Mouse (Mus musculus): ENCODE measurements at regions not wholly inside any gene's neighbourhood (a gene's known extent, or its start where the extent isn't known, plus 50 kb on each side); places are given as distances from the start of the nearest gene placed in this dataset.

DNA sequence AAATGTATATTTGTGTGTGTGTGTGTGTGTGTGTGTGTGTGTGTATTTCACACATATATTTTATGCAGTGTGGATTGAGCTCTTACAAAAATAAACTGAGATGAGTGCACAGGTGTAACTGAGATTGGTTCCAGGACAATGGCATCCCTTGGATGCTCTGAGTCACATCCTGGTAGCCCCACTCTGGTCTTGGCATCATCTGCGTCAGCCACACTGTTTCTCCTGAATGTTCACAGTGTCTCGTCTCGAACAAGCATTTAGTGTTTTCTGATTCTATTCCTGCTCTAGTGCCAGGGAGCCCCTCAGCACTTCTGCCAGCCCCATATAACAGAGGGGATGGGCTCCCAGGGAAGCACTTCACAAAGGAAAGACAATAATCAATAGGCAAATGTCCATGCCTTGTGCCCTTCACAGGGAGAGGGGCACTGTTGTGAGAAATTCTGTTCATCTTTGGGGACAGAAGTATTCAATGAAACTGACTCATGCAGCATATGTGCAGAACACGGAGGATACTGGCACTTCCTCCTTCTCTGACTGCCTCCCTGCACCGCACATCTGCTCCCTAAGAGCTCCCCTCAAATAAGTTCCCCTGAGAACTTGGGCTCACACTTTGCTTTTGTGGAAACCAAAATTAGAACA lies 536.2 kb downstream of the Pdcd6ip start:
- Histone ChIP-seq H3K27ac (no peak overlapping the region), H3K36me3 (no peaks in the 10 kb centered on the region), H3K9me3 (no peaks in the 10 kb centered on the region), H3K27me3 (ENCODE audit: insufficient read depth, poor library complexity, severe bottlenecking) (no peaks in the 10 kb centered on the region), H3K4me3 (no peak overlapping the region), H3K4me1 (replicated peaks) (no peaks in the 10 kb centered on the region)
- WGBS, result 82% methylated on average over 5 of the region's 5 CpGs
- DNase-seq (ENCODE audit: low spot score), result no peak

DNA sequence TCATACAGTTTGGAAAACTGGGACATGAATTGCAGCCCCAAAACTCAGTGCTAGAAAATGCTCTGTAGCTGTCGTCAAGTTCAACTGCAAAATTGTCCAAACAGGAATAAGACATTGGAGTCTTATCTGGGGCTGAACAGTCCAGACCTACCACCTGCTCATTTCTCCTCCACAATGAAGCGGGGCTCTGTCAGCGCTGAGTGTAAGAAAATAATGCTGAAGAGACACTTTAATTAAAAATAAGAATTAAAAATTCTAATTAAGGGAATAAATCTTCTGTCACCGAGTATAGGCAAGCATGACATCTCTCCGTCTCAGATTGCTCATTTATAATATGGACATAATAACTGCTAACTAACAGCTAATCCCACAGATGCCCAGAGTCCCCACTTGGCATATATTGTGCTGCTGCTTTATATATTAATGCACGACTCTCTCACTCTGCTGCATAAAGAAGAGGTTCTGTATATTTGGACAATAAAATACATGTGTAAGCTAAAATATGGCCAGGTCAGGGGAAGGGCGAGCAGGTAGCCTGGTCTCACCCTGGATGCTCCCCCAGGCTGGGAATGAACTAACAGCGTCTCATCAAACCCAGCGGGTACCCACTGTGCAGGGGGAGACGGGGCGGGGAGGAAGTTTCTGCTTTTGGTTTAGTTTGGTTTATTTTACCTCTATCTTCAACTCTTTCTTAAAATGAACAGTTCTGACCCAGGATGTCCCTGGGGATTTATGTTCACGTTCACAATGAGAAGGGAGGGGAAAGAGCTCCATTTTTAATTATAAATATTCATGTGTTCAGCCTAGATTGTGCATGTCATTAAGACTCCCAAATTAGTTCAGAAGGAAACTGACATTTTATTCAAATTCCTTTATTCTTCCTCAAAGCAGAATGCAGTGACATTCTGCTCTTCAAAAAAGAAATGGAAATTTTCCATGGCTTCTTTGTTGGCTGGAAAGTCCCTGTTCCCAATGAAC lies 544.9 kb downstream of the Pdcd6ip start:
- no peak for DNase-seq (ENCODE audit: low spot score)

DNA sequence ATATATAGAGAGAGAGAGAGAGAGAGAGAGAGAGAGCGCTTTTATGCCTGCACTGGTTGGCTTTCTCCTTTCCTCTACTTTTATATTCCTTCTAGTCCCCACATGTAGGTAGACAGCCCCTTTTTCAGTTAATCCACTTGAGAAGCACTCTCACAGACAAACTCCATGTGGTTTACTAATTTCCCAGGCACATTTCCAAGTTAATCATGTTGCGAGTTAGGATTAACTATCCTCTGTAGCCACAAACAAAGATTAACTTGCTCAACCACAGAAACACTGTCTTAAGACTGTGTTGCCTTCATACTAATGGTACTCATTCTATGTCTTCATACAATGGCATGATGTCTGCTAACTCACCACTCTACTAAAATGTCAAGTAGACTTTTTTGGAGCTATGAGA lies 548.0 kb downstream of the Pdcd6ip start:
- Histone ChIP-seq H3K4me1 (replicated peaks) (no peaks in the 10 kb centered on the region), H3K27ac (no peak overlapping the region), H3K9me3 (no peaks in the 10 kb centered on the region), H3K4me3 (no peak overlapping the region), H3K27me3 (ENCODE audit: insufficient read depth, poor library complexity, severe bottlenecking) (no peaks in the 10 kb centered on the region), H3K36me3 (no peaks in the 10 kb centered on the region)
- no peak for DNase-seq (ENCODE audit: low spot score)
- 87% methylated on average over 2 of the region's 2 CpGs for WGBS

More for the DNA sequence above, 544.9 kb downstream of the Pdcd6ip start:
- WGBS, result 86% methylated on average over 12 of the region's 12 CpGs
- Histone ChIP-seq H3K27ac (no peak overlapping the region), H3K36me3 (no peaks in the 10 kb centered on the region), H3K27me3 (ENCODE audit: insufficient read depth, poor library complexity, severe bottlenecking) (no peaks in the 10 kb centered on the region), H3K4me3 (no peak overlapping the region), H3K9me3 (no peaks in the 10 kb centered on the region), H3K4me1 (replicated peaks) (no peaks in the 10 kb centered on the region)

DNA sequence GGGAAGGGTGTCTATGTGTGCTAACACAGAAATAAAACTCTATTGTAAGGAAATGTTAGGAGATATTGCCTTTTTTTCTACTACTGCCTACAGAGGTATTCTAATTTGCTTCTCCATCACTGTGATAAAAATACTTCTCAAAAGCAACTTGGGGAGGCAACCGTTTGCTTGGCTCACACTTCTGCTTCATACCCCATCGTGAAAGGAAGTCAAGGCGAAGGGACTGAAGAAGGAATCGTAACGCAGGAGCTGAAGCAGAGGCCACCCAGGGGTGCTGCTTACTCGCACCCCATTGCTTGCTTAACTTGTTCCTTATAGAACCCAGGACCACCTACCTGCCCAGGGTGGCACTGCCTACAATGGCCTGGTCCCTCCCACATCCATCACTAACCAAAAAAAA lies 550.0 kb downstream of the Pdcd6ip start:
- no peak overlapping the region for H3K4me3 ChIP-seq
- no peaks in the 10 kb centered on the region for H3K9me3 ChIP-seq
- DNase-seq (ENCODE audit: low spot score), result no peak
- no peaks in the 10 kb centered on the region for H3K4me1 ChIP-seq (replicated peaks)
- no peaks in the 10 kb centered on the region for H3K27me3 ChIP-seq (ENCODE audit: insufficient read depth, poor library complexity, severe bottlenecking)
- H3K27ac ChIP-seq, result no peak overlapping the region
- WGBS, result 81% methylated on average over 6 of the region's 6 CpGs
- no peaks in the 10 kb centered on the region for H3K36me3 ChIP-seq

DNA sequence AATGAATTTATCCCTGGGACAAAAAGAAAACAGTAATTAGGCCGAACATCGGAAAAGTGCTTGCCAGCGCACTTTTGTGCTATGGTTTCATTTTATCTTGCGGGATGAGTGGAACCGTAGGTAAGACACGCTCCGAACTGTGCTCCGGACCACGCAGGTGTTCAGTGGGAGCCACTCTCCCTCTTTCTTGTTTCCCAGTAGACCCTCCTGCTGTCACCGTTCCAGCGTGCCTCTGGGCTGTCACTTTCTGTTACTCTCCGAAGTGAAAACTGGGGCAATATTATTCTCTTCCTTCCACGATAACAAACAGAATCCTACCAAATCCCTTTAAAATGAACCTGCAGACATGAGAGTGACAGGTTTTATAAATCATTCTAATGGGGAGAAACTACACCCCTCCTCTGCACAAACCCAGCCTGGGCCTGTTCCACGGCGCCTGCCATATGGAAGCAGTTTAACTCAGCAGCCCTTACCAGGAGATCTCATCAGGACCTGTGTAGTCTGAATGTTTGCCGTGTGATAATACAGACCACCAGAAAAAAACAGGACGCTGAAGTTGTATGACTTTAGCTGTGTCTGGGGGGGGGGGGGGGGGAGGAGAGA lies 550.5 kb downstream of the Pdcd6ip start:
- WGBS, result 87% methylated on average over 17 of the region's 17 CpGs
- no peaks in the 10 kb centered on the region for H3K4me1 ChIP-seq (replicated peaks)
- H3K27me3 ChIP-seq (ENCODE audit: insufficient read depth, poor library complexity, severe bottlenecking), result no peaks in the 10 kb centered on the region
- no peak overlapping the region for H3K4me3 ChIP-seq
- no peak for DNase-seq (ENCODE audit: low spot score)
- no peaks in the 10 kb centered on the region for H3K36me3 ChIP-seq
- no peaks in the 10 kb centered on the region for H3K9me3 ChIP-seq
- H3K27ac ChIP-seq, result no peak overlapping the region

DNA sequence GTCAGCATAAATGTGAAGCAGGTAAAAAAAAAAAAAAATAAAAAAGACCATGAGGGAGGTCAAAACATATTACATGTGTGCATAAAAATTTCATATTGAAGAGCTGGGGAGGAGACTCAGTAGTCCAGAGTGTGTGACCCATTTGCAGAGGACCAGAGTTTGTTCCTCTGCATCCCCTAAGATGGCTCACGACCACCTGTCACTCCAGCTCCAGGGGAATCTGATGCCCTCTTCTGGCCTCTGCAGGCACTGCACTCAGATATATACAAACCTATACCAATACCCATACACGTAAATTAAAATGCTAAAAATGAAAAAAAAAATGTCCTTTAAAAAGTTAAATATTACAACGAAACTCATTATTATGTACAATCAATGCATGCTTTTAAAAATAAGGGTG lies 551.4 kb downstream of the Pdcd6ip start:
- no peaks in the 10 kb centered on the region for H3K9me3 ChIP-seq
- no peak overlapping the region for H3K4me3 ChIP-seq
- H3K27ac ChIP-seq, result no peak overlapping the region
- no peaks in the 10 kb centered on the region for H3K27me3 ChIP-seq (ENCODE audit: insufficient read depth, poor library complexity, severe bottlenecking)
- 66% methylated on average over 3 of the region's 3 CpGs for WGBS
- no peaks in the 10 kb centered on the region for H3K4me1 ChIP-seq (replicated peaks)
- no peak for DNase-seq (ENCODE audit: low spot score)
- H3K36me3 ChIP-seq, result no peaks in the 10 kb centered on the region

DNA sequence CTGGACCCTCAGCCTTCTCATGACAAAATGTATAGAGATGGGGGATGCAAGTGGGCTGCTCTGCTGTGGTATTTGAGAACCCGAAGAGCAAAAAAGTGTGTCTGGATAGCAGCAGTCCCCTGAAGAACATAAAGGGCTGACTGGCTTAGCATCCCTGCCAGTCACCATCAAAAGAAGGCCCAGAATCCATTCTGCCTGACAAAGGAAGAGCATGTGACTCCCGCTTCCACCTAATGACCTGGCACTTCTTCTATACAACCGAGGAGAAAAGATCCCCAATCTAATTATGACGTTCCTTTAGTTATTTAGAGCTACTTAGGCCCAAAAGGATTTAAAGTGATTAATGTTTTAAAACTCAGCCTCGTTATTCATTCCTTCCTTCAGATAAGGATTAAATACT lies 559.0 kb downstream of the Pdcd6ip start:
- no peak overlapping the region for H3K4me3 ChIP-seq
- H3K9me3 ChIP-seq, result no peaks in the 10 kb centered on the region
- DNase-seq (ENCODE audit: low spot score), result no peak
- no peaks in the 10 kb centered on the region for H3K27me3 ChIP-seq (ENCODE audit: insufficient read depth, poor library complexity, severe bottlenecking)
- no peak overlapping the region for H3K27ac ChIP-seq
- WGBS, result 63% methylated on average over 5 of the region's 5 CpGs
- H3K4me1 ChIP-seq (replicated peaks), result no peaks in the 10 kb centered on the region
- H3K36me3 ChIP-seq, result no peaks in the 10 kb centered on the region

DNA sequence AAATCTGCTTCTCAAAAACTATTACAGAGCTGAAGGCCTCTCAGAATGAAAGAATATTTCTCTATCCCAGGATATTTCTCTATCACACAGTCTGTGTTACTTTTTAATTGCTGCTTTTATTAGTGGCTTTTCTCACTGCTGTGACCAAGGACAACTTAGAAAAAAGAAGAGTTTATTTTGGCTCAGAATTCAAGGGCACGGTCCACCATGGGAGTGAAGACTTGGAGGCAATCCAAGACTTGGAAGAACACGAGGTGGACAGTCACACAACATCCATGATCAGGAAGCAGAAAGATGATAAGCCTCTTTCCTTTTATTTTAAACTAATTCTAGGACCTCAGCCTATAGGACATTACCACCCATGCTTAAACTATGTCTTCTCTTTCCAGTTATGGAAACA lies 561.5 kb downstream of the Pdcd6ip start:
- Histone ChIP-seq H3K27me3 (ENCODE audit: insufficient read depth, poor library complexity, severe bottlenecking) (no peaks in the 10 kb centered on the region), H3K9me3 (no peaks in the 10 kb centered on the region), H3K4me1 (replicated peaks) (no peaks in the 10 kb centered on the region), H3K4me3 (no peak overlapping the region), H3K27ac (no peak overlapping the region), H3K36me3 (no peaks in the 10 kb centered on the region)
- no peak for DNase-seq (ENCODE audit: low spot score)
- 86% methylated on average over 2 of the region's 2 CpGs for WGBS

DNA sequence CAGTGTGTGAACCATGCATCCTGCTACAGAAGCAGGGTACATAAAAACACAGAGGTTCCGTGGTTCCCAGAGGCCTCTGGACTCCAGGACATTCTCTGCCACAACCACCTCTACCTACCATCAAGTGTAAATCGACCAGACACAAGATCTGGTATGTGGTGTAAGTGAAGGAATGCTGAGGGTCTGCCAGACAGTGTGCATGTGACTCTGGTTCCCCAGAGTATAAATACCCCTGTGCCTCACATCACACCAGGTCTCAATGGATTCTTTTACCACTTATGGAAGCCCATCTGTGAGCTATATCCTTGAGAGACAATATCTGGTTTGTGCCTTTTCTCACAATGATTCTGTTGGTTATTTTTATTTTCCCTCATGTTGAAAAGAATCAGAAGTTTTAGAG lies 563.0 kb downstream of the Pdcd6ip start:
- H3K27me3 ChIP-seq (ENCODE audit: insufficient read depth, poor library complexity, severe bottlenecking), result no peaks in the 10 kb centered on the region
- no peaks in the 10 kb centered on the region for H3K36me3 ChIP-seq
- no peak for DNase-seq (ENCODE audit: low spot score)
- H3K4me1 ChIP-seq (replicated peaks), result no peaks in the 10 kb centered on the region
- 76% methylated on average over 2 of the region's 2 CpGs for WGBS
- no peak overlapping the region for H3K27ac ChIP-seq
- no peaks in the 10 kb centered on the region for H3K9me3 ChIP-seq
- no peak overlapping the region for H3K4me3 ChIP-seq

DNA sequence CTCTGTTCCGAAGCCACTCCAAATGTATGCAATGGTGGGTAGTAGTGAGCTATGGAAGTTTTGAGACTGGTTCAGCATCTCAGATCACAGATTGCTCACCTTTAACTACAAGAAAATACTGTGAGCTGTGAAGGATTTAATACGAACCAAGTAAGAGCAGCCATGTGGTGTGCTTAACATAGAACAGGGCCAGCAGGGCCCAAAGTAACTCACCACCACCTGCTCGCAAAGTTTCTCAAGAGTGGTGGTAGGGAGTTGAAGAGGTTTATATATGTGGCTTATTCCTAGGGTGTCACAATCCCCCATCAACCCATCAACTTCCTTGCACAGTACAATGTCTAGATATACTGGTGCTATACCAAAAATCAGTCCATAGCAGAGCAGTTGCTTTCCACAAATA lies 573.4 kb downstream of the Pdcd6ip start:
- no peaks in the 10 kb centered on the region for H3K36me3 ChIP-seq
- DNase-seq (ENCODE audit: low spot score), result no peak
- H3K27me3 ChIP-seq (ENCODE audit: insufficient read depth, poor library complexity, severe bottlenecking), result no peaks in the 10 kb centered on the region
- 90% methylated on average over 3 of the region's 3 CpGs for WGBS
- H3K4me3 ChIP-seq, result no peak overlapping the region
- no peaks in the 10 kb centered on the region for H3K9me3 ChIP-seq
- H3K27ac ChIP-seq, result no peak overlapping the region
- no peaks in the 10 kb centered on the region for H3K4me1 ChIP-seq (replicated peaks)

DNA sequence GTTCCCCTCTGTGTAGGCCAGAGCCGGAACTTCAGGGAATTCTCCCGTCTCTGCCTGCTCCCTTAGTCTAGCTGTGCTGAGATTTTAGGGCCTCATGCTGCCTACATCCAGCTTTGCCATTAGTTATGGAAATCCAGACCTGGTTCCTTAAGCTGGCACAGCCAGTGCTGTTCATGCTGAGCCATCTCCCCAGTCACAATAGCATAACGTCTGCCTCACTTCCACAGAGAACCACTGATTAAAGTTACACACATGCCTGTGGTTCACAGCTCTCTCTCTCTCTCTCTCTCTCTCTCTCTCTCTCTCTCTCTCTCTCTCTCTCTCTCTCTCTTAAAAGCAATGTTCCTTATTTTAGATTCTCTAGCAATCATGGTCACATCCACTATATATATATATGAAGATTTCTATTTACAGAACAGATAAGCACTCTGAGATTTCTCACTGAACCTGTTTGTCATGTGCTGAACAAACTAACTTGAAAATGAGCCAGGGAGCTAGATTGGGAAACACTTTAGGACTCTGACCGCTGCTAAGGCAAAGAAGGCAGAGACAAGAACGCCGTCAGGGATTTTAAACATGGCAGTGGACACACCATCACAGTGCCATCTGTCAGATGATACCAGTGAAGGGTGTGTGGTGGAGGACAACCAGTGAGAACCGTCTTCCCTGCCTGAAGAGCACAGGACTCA lies 584.9 kb downstream of the Pdcd6ip start:
- no peaks in the 10 kb centered on the region for H3K36me3 ChIP-seq
- DNase-seq (ENCODE audit: low spot score), result no peak
- H3K4me1 ChIP-seq (replicated peaks), result no peaks in the 10 kb centered on the region
- H3K4me3 ChIP-seq, result no peak overlapping the region
- no peaks in the 10 kb centered on the region for H3K9me3 ChIP-seq
- H3K27ac ChIP-seq, result no peak overlapping the region
- WGBS, result 83% methylated on average over 7 of the region's 7 CpGs
- H3K27me3 ChIP-seq (ENCODE audit: insufficient read depth, poor library complexity, severe bottlenecking), result no peaks in the 10 kb centered on the region

DNA sequence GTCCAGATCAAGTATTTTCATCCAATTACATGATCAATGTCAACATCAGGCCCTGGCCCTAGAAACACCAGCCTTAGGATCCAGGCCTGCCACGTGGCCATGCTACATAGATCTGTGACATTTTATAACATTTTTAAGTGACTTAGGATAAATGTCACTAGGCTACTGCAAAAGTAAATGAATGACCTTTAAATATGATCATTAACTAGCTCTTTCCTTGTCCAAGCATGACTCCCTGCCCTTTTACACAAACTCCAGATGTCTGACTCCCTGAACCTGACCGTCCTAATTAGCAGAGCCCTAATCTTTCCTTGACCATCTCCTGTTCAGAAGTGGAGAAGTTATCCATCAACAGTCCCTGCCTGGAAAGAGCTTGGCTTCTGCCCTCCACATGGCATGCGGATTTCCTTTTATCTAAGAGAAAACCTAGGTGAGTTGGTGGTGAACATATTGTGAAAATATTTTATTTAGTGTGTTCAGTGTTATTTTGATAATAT lies 585.8 kb downstream of the Pdcd6ip start:
- Histone ChIP-seq H3K27me3 (ENCODE audit: insufficient read depth, poor library complexity, severe bottlenecking) (no peaks in the 10 kb centered on the region), H3K4me1 (replicated peaks) (no peaks in the 10 kb centered on the region), H3K27ac (no peak overlapping the region), H3K9me3 (no peaks in the 10 kb centered on the region), H3K4me3 (no peak overlapping the region), H3K36me3 (no peaks in the 10 kb centered on the region)
- no peak for DNase-seq (ENCODE audit: low spot score)
- 85% methylated on average over 3 of the region's 3 CpGs for WGBS
